Mouse (Mus musculus): ENCODE results near the gene Gsn.

Gene Gsn

DNA sequence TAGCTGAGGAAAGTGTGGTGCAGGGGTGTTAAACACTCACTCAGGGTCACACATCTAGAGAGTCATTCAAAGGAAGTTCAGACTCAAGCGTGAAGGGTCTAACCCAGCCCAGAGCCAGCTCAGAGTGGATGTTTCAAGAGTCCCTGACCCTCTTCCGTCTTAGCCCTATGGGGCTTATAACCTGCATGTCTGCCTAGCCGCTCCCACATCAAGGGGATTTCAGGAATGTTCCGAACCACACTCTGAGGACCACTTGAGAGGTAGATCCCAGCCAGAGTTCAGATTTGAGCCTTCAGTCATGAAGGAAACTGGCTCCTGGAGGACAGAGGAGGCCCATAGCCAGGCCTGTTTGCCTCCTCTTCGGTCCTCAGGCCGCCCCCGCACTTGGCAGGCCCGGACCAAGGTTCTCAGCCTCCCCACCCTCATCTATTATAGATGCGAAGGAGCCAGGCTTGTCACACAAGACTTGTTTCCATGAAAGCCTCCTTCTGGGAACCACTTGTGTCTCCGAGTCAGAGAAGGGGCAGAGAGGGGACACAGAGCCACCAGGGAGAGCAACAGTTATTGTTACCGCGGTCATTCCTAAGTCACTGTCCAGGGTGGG, 30.9 kb downstream of the Gsn start:
- TF ChIP-seq GATA4 (IDR thresholded peaks at IDR 0.05; ENCODE audit: insufficient replicate concordance, low read length): no peak

- TF ChIP-seq GATA4 (IDR thresholded peaks at IDR 0.05; ENCODE audit: insufficient replicate concordance, low read length): no peak
These were observed 32.8 kb downstream of the Gsn start for GRCm38 (mm10) chr2:35288758-35289635.

- no peak for TF ChIP-seq GATA4 (IDR thresholded peaks at IDR 0.05; ENCODE audit: insufficient replicate concordance, low read length)
These were observed 35.7 kb downstream of the Gsn start for GRCm38 (mm10) chr2:35291856-35292255.

DNA sequence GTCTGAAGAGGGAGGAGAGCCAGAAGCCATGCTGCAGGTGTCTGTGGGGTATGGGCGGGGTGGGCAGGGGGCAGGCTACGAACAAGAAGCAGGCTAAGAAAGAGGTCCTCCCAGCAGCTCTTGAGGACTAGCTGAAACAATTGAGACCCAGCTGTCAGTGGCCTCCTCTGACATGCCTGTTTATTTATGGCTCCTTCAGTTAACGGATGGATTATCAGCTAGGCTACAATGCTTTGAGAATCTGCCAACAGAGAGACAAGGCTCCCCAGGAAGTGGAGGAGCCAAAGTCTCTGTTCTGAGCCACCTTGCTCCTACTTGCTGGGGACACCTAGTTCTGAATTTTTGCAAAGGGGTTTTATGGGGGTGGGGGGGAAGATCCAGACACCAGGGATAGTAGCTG, 36.5 kb downstream of the Gsn start:
- no peak for TF ChIP-seq GATA4 (IDR thresholded peaks at IDR 0.05; ENCODE audit: insufficient replicate concordance, low read length)

GRCm38 (mm10) chr2:35293291-35293690, 37.1 kb downstream of the Gsn start:
- no peak for TF ChIP-seq GATA4 (IDR thresholded peaks at IDR 0.05; ENCODE audit: insufficient replicate concordance, low read length)

DNA sequence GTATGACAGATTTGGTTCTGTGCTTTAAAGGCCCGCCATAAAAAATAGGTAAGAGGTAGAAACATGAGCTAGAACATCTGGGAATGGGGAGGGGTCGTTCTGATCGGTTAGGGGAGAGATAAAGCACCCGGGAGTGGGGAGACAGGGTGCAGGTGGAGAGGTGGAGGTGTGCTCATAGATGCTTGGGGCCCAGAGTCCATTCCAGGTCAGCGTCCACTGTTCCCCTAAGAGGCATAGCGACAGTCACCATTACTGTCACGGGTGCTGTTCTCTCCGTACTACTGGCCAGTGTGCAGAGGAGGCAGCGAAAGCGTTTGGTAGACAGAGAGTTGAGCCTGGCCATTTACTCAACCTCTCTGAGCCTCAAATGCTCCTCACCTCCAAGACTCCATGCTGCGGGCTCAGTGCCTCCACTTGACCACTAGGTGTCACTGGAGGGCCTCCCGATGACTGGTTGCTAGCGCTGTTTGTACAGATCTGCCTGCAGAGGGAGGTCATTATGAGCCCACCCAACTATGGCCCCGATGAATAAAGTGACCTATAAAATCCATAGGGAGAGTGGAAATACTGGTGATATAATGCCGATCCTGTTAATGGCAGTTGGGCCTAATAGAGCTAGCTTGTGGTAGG, 41.6 kb downstream of the Gsn start:
- no peak for TF ChIP-seq GATA4 (IDR thresholded peaks at IDR 0.05; ENCODE audit: insufficient replicate concordance, low read length)

DNA sequence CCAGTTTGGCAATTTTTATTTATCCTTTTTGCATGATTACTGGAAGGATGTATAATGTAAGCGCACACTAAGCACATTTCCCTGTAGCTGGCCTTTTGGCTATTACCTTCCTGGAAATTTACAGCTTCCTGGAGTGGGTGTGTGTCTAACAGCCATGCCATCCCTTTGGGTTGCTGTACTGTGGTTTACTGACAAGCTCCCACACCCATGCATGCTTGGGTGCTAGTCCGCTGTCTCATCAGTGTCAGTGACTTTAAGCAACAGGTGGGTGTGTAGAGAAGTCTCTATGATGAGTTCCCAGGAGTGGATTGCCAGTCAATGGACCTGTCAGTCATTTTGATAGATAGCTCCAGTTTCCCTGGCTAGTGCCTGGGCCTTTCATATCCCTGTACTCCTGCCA, 43.3 kb downstream of the Gsn start:
- TF ChIP-seq GATA4 (IDR thresholded peaks at IDR 0.05; ENCODE audit: insufficient replicate concordance, low read length): no peak

GRCm38 (mm10) chr2:35302049-35302885, 46.1 kb downstream of the Gsn start:
- TF ChIP-seq GATA4 (IDR thresholded peaks at IDR 0.05; ENCODE audit: insufficient replicate concordance, low read length): no peak

DNA sequence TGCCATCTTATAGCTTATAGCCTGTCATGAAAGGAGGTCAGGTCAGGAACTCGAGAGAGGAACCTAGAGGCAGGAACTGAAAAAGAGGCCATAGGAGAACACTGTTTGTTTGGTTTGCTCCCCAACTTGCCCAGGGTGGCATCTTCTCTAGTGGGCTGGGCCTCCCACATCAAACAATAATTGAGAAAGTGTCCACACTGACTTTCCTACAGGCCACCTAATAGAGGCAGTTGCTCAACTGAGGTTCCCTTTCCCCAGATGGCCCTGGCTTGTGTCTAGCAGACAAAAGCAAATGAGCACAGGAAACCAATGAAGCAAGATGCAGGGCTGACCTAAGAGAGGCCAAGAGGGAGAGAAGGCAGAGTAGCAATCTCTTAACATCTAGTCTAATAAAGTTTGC, 52.0 kb downstream of the Gsn start:
- no peak for TF ChIP-seq GATA4 (IDR thresholded peaks at IDR 0.05; ENCODE audit: insufficient replicate concordance, low read length)

- TF ChIP-seq GATA4 (IDR thresholded peaks at IDR 0.05; ENCODE audit: insufficient replicate concordance, low read length): no peak
These were observed 53.8 kb downstream of the Gsn start for GRCm38 (mm10) chr2:35309906-35310493.

DNA sequence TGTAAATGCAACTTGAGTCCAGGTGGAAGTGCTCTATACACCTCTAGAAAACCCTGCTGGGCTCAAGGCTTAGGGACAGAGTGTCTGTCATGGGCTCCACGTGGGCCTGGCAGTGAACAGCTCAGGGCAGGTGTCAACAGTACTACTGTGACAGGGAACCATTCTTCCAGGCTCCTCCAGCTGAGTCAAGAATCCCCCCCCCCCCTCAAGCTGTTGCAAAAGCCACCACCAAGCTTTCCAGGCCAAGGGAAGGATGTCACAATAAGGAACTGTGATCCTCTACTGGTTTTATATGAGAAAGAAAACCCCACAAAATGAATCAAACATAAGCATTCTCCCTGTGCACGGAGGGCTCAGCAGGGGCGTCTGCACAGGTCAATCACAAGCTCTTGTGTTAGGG, 58.1 kb downstream of the Gsn start:
- no peak for TF ChIP-seq GATA4 (IDR thresholded peaks at IDR 0.05; ENCODE audit: insufficient replicate concordance, low read length)

DNA sequence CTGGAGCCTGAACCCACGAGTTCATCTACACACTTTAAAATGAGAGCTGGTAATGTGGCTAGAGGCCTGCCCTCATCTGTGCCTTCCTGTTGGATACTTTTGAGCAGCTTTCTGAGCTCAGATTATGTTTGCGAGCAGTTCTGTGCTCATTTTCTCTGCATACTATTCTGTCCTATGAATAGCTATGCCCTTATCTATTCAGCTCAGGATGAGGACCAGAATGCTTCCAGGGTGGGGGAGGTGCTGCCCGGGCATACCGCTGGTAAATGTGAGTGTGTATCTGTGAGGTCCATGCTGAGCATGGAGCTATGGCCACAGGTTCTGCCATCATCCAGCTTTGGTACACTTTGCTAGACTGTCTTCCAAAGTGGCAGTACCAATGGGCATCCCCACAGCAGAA, 61.4 kb downstream of the Gsn start:
- no peak for TF ChIP-seq GATA4 (IDR thresholded peaks at IDR 0.05; ENCODE audit: insufficient replicate concordance, low read length)

DNA sequence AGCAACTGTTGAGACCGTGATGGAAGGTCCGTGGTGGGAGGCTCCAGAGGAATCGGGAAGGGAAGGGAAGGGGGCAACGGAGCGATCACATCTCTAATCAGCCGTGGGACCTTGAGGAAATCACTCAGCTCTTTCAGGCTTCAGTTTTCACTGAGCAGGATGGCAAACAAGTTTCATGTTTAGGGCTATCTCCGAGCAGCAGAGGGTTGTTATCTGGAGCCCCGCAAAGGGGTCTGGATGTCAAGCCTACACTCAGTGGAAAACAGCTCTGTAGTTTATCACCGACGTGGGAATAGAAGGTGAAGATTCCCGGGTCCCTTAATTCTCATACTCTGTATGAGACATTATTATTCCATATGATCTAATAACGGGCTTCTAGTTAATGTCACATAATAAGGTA, 62.2 kb downstream of the Gsn start:
- TF ChIP-seq GATA4 (IDR thresholded peaks at IDR 0.05; ENCODE audit: insufficient replicate concordance, low read length): no peak

DNA sequence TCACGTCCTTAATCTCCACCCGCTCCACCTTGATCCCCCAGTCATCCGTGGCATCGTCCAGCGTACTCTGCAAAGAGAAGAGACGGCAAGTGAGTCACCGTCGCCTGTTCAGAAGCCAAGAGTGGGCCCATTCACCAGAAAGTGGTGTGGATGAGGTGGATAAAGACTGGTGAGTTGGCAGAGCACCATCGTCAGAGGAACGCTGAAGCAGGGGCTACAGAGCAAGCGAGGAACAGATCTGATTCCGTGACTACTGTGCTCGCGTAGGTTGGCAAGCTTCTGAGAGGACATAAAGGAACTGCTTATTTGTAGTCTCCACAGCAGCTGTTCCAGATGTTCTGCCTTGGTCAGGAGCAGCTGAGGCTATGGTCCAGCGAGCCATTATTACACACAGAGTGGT, 64.2 kb downstream of the Gsn start:
- no peak for TF ChIP-seq GATA4 (IDR thresholded peaks at IDR 0.05; ENCODE audit: insufficient replicate concordance, low read length)

All from liver, adult (tissue).